Mouse (Mus musculus) urinary bladder, postnatal 4 days (tissue): Measurements from ENCODE around the gene Cyfip2.
A peak's percentile ranks its signal among the peaks of the same experiment; 100 is the strongest.

ENCODE experiments used
- DNase-seq, 2 experiments: peaks; one replicate each; pipeline ENCODE4 v3.0.0; 2021 to 2022; ENCODE audit warnings: low spot score in 2 of 2

Gene Cyfip2

GRCm38 (mm10) chr11:46276778-46277177 lies 35.9 kb downstream of the Cyfip2 start:
- no peak for DNase-seq

- DNase-seq = no peak
Measured at GRCm38 (mm10) chr11:46276168-46276567, 36.5 kb downstream of the Cyfip2 start.

GRCm38 (mm10) chr11:46275302-46275701 lies 37.4 kb downstream of the Cyfip2 start:
- DNase-seq = peak; percentile 55 to 74

GRCm38 (mm10) chr11:46273969-46274368 lies 38.7 kb downstream of the Cyfip2 start:
- DNase-seq = no peak

GRCm38 (mm10) chr11:46272058-46272681 lies 40.5 kb downstream of the Cyfip2 start:
- DNase-seq = no peak

- no peak for DNase-seq
Measured at GRCm38 (mm10) chr11:46269893-46270292, 42.8 kb downstream of the Cyfip2 start.

- no peak for DNase-seq
Measured at GRCm38 (mm10) chr11:46269391-46269790, 43.3 kb downstream of the Cyfip2 start.

- DNase-seq = no peak
Measured at GRCm38 (mm10) chr11:46268991-46269390, 43.7 kb downstream of the Cyfip2 start.

- no peak for DNase-seq
Measured at GRCm38 (mm10) chr11:46265031-46265786, 47.5 kb downstream of the Cyfip2 start.

- no peak for DNase-seq
Measured at GRCm38 (mm10) chr11:46264584-46264983, 48.1 kb downstream of the Cyfip2 start.

- no peak for DNase-seq
Measured at GRCm38 (mm10) chr11:46263291-46263690, 49.4 kb downstream of the Cyfip2 start.

- DNase-seq = no peak
Measured at GRCm38 (mm10) chr11:46262854-46263253, 49.8 kb downstream of the Cyfip2 start.

- peak in 1 of 2 experiments; percentile 55 for DNase-seq
Measured at GRCm38 (mm10) chr11:46258749-46259148, 53.9 kb downstream of the Cyfip2 start.

GRCm38 (mm10) chr11:46258207-46258606 lies 54.5 kb downstream of the Cyfip2 start:
- no peak for DNase-seq

- no peak for DNase-seq
Measured at GRCm38 (mm10) chr11:46255291-46255690, 57.4 kb downstream of the Cyfip2 start.

- no peak for DNase-seq
Measured at GRCm38 (mm10) chr11:46251994-46252393, 60.7 kb downstream of the Cyfip2 start.

- DNase-seq = no peak
Measured at GRCm38 (mm10) chr11:46248352-46248751, 64.3 kb downstream of the Cyfip2 start.

- no peak for DNase-seq
Measured at GRCm38 (mm10) chr11:46246393-46246792, 66.3 kb downstream of the Cyfip2 start.

- DNase-seq = no peak
Measured at GRCm38 (mm10) chr11:46245926-46246325, 66.7 kb downstream of the Cyfip2 start.

- no peak for DNase-seq
Measured at GRCm38 (mm10) chr11:46244731-46245604, 67.7 kb downstream of the Cyfip2 start.

- no peak for DNase-seq
Measured at GRCm38 (mm10) chr11:46241985-46242384, 70.7 kb downstream of the Cyfip2 start.

- DNase-seq = no peak
Measured at GRCm38 (mm10) chr11:46241150-46241673, 71.4 kb downstream of the Cyfip2 start.
